Mouse (Mus musculus) ovary, postnatal 36 days (tissue): ENCODE results near the gene Rdm1.

Experiments
- DNase-seq: peaks from one replicate; pipeline ENCODE4 v3.0.0; 2022; ENCODE audit warnings: low spot score, mixed read lengths

Rdm1 gene

DNA sequence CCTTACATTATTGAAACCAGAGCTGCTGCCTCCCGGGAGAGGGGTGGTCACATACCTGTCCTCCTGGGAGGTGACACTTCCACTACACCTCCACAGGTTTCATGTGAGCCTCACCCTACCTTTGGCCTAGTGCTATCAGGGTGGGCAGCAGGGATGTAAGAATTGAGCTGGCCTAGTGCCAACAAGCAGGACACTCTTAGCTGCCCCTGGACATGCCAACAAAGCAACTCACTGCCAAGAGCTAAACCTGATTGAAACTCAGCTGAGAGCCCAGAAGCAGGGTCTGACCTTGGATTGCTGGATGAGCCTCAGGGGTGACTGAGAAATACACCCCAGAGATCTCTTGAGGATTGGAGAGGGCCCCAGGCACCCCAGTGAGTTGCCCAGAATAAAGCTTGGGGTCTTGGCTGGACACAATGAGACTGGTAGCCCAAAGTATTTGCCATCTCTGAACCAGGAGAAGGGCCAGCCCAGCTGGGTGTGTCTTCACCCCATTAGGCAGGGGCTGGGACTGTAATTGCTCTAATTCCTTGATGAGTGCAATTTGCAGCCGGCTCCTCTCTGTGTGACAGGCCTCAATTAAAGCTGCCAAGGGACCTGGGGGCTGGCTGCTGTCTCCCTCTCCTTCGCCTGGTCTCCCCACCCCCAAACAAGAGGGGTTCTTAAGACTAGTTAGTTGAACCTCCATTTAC, 53.8 kb downstream of the Rdm1 start:
- no peak for DNase-seq

DNA sequence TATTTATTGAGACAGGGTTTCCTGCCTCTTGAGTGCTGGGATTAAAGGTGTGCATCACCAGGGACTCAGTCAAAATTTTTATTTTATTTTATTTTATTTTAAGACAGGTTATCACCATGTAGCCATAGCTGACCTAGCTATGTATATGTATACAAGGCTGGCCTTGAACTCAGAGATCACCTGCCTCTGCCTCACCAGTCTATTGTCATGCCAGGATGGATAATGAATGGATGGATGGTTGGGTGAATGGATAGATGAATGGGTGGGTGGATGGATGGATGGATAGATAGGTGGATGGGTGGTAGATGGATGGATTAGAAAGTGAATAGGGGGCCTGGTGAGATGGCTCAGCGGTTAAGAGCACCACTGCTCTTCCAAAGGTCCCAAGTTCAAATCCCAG, 55.0 kb downstream of the Rdm1 start:
- DNase-seq: no peak

DNA sequence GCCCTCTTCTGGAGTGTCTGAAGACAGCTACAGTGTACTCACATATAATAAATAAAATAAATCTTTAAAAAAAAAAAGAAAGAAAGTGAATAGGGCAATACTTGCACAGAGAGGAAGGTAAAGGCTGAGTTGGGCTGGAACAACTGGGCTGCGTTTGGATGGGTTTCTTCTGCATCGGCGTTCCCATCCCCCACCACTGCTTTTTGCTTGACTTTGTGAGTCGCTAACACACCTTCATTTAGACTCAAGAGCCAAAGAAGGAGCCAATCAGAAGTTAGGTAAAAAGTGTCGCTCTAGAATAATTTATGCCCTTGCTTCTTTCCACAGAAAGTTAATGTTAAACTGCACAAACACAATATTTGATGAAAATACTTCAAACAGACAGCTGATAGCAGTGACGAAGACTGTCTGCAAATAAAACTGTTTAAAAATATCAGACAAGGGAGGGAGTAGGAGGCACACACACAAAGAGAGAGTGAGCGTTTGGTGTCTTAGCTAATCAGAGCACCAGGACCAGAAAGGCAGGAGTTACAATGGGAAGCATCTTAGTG, 55.5 kb downstream of the Rdm1 start:
- no peak for DNase-seq
